Mouse (Mus musculus) neural tube, embryonic 13.5 days (tissue): Measurements from ENCODE around the gene Vmn2r55. TPM values are rescaled to one million over a fixed set of nuclear protein-coding genes. Genes with fewer than 3 reads are reported as not detected.
"Not testable (repeated sequence)": the region's sequence is repeated elsewhere in the genome, so short reads cannot be mapped to it uniquely, and the experiment has no call there.

ENCODE experiments used
- ATAC-seq: fragments of 200-750 bp; cut with Nextera tagmentation; 2 replicates; pipeline ENCODE4 v1.8.0; 2017; ENCODE audit warnings: low read depth, mild to moderate bottlenecking, moderate TSS enrichment, moderate library complexity
- H3K27ac ChIP-seq: fragments of 300-500 bp; sonication (generic); replicated peaks from 2 replicates; pipeline ENCODE4 v1.5.1; 2015; ENCODE audit warnings: moderate library complexity, mild to moderate bottlenecking, inconsistent platforms
- H3K27me3 ChIP-seq: fragments of 300-500 bp; sonication (generic); 2 replicates; pipeline ENCODE4 v1.6.1; 2015; ENCODE audit warnings: mild to moderate bottlenecking, inconsistent platforms
- H3K36me3 ChIP-seq: fragments of 300-500 bp; sonication (generic); 2 replicates; pipeline ENCODE4 v1.6.1; 2015; ENCODE audit warnings: mild to moderate bottlenecking, inconsistent platforms
- H3K4me1 ChIP-seq: fragments of 300-500 bp; sonication (generic); replicated peaks from 2 replicates; pipeline ENCODE4 v1.6.1; 2015; ENCODE audit warnings: inconsistent platforms
- H3K4me2 ChIP-seq: fragments of 300-500 bp; sonication (generic); 2 replicates; pipeline ENCODE4 v1.6.1; 2015; ENCODE audit warnings: inconsistent platforms, mild to moderate bottlenecking, moderate library complexity
- H3K4me3 ChIP-seq: fragments of 300-500 bp; sonication (generic); 2 replicates; pipeline ENCODE4 v1.5.1; 2015; ENCODE audit warnings: mild to moderate bottlenecking, inconsistent platforms
- H3K9ac ChIP-seq: fragments of 300-500 bp; sonication (generic); 2 replicates; pipeline ENCODE4 v1.6.1; 2015; ENCODE audit warnings: moderate library complexity, mild to moderate bottlenecking, inconsistent platforms
- H3K9me3 ChIP-seq: fragments of 300-500 bp; sonication (generic); 2 replicates; pipeline ENCODE4 v1.6.1; 2016; ENCODE audit warnings: inconsistent platforms
- WGBS: fragments of 180-500 bp; shearing (Covaris S2); methylation state at CpG from one replicate; pipeline ENCODE4 v1.1.7; 2015; 5-methylcytosine and 5-hydroxymethylcytosine counted together
- polyA plus RNA-seq: library from polyadenylated mRNA; unstranded; fragments of >200 nt; fragmentation: Nextera tagmentation; extraction: Ambion mirVana; gene quantifications from 2 replicates; pipeline ENCODE4 v1.2.1, GENCODE M21; 2015

Gene Vmn2r55
- polyA plus RNA-seq, result not detected in 2 replicates

- not testable (repeated sequence) for H3K4me2 ChIP-seq, H3K36me3 ChIP-seq, H3K9ac ChIP-seq, H3K27ac ChIP-seq, H3K27me3 ChIP-seq, ATAC-seq, H3K4me3 ChIP-seq, H3K4me1 ChIP-seq, H3K9me3 ChIP-seq
- 90% methylated on average over 3 of the region's 3 CpGs for WGBS
Measured at GRCm38 (mm10) chr7:12684903-12685302, at the start of gene Vmn2r55. Vmn2r55 (minus strand) TSS chr7:12685003.

GRCm38 (mm10) chr7:12640219-12640618 is 44.6 kb downstream of the Vmn2r55 start, which contains the start of gene Vmn2r54:
Vmn2r54 (minus strand) TSS chr7:12640319.
- ATAC-seq, H3K9me3 ChIP-seq, H3K4me3 ChIP-seq, H3K36me3 ChIP-seq, H3K9ac ChIP-seq, H3K27me3 ChIP-seq, H3K27ac ChIP-seq, H3K4me1 ChIP-seq, H3K4me2 ChIP-seq: not testable (repeated sequence)
- WGBS, result 77% methylated on average over 3 of the region's 4 CpGs

GRCm38 (mm10) chr7:12608688-12609087 is 76.1 kb downstream of the Vmn2r55 start, which contains the start of gene Vmn2r53:
Vmn2r53 (minus strand) TSS chr7:12608788.
- H3K4me2 ChIP-seq, result no peak within 1 kb of the TSS
- H3K4me3 ChIP-seq, result no peak within 1 kb of the TSS
- H3K9me3 ChIP-seq, result peaks cover 39% of the 10 kb centered on the region
- H3K9ac ChIP-seq, result no peak within 1 kb of the TSS
- ATAC-seq, result no peak
- H3K36me3 ChIP-seq, result no peaks in the 10 kb centered on the region
- no peak within 1 kb of the TSS for H3K27ac ChIP-seq
- no peaks in the 10 kb centered on the region for H3K4me1 ChIP-seq
- no peaks in the 10 kb centered on the region for H3K27me3 ChIP-seq

Other genes with a start within 250 kb of the Vmn2r55 start
- 42.3 and 43.9 TPM in 2 replicates for gene Zfp606, start 206.7 kb downstream of the Vmn2r55 start, polyA plus RNA-seq
- gene 2900092C05Rik, start 172.5 kb downstream of the Vmn2r55 start, polyA plus RNA-seq, result not detected in 2 replicates
- gene Vmn2r53, start 76.2 kb downstream of the Vmn2r55 start, polyA plus RNA-seq, result not detected in 2 replicates
- not detected in 2 replicates for gene Vmn2r54, start 44.7 kb downstream of the Vmn2r55 start, polyA plus RNA-seq
- not detected in 2 replicates for gene Vmn2r56, start 50.0 kb upstream of the Vmn2r55 start, polyA plus RNA-seq
- 16.7 and 18.5 TPM in 2 replicates for gene Zscan18, start 118.6 kb upstream of the Vmn2r55 start, polyA plus RNA-seq
- gene Zfp329, start 133.9 kb upstream of the Vmn2r55 start, polyA plus RNA-seq, result 34.3 and 35.5 TPM in 2 replicates
- 26.1 and 33.1 TPM in 2 replicates for gene Zfp110, start 149.8 kb upstream of the Vmn2r55 start, polyA plus RNA-seq
- gene Zfp128, start 196.2 kb upstream of the Vmn2r55 start, polyA plus RNA-seq, result 7.6 and 8.8 TPM in 2 replicates
- 12.6 and 14.0 TPM in 2 replicates for gene Zscan22, start 212.8 kb upstream of the Vmn2r55 start, polyA plus RNA-seq
- 606 and 663 TPM in 2 replicates for gene Rps5, start 237.3 kb upstream of the Vmn2r55 start, polyA plus RNA-seq
- 0.45 and 0.70 TPM in 2 replicates for gene Rnf225, start 242.4 kb upstream of the Vmn2r55 start, polyA plus RNA-seq